In the genomic region with DNA sequence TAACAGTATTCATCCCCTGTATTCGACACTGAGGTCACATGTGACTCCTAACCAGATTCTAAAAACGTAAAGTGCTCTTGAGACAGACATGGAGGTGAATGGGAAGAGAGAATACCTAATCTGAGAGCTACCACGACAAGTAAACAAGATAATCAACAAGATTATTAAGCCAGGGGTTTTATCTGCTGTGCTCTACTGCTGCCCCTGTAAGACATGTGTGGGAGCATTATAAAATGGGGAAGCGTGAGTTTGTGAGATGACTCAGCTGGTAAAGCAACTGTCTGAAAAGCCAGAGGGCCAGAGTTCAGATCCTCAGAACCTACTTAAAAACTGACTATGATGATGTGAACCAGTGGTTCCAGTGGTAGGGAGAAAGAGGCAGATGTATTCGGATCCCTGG, we compare ENCODE assay signal across 22 mouse cellular contexts. TPM values are rescaled to one million over a fixed set of nuclear protein-coding genes. Genes with fewer than 3 reads are reported as not detected.
"Had no signal": no experiment of that assay in that cellular context is flagged by ENCODE, and none has a peak within 500 bp of the region (broad histone marks: within the 10 kb centered on the region; RNA-seq: fewer than 3 reads in every experiment).

No protein-coding gene starts in this region.

- H3K27me3 ChIP-seq: liver, embryonic 15.5 days; lung, embryonic 15.5 days; megakaryocyte, embryonic 14.5 days; midbrain, embryonic 12.5 days; neural tube, embryonic 13.5 days; neural tube, embryonic 15.5 days; stomach, embryonic 15.5 days had no signal

- H3K4me1 ChIP-seq: liver, embryonic 15.5 days; lung, embryonic 15.5 days; megakaryocyte, embryonic 14.5 days; midbrain, embryonic 12.5 days; neural tube, embryonic 13.5 days; neural tube, embryonic 15.5 days; stomach, embryonic 15.5 days had no signal

- H3K9me3 ChIP-seq: liver, embryonic 15.5 days; lung, embryonic 15.5 days; megakaryocyte, embryonic 14.5 days; midbrain, embryonic 12.5 days; neural tube, embryonic 13.5 days; neural tube, embryonic 15.5 days; stomach, embryonic 15.5 days had no signal

- H3K9ac ChIP-seq: liver, embryonic 15.5 days; liver, postnatal 0 days; lung, embryonic 15.5 days; midbrain, embryonic 12.5 days; neural tube, embryonic 13.5 days; neural tube, embryonic 15.5 days; stomach, embryonic 15.5 days had no signal

- ATAC-seq: liver, postnatal 0 days; lung, postnatal 0 days; midbrain, embryonic 16.5 days had no signal

- H3K4me3 ChIP-seq: liver, embryonic 15.5 days; lung, embryonic 15.5 days; megakaryocyte, embryonic 14.5 days; midbrain, embryonic 12.5 days; myocyte; neural tube, embryonic 13.5 days; neural tube, embryonic 15.5 days; stomach, embryonic 15.5 days had no signal

- H3K4me2 ChIP-seq: liver, embryonic 15.5 days; lung, embryonic 15.5 days; midbrain, embryonic 12.5 days; neural tube, embryonic 13.5 days; neural tube, embryonic 15.5 days; stomach, embryonic 15.5 days had no signal

- H3K36me3 ChIP-seq: liver, embryonic 15.5 days; lung, embryonic 15.5 days; midbrain, embryonic 12.5 days; neural tube, embryonic 13.5 days; neural tube, embryonic 15.5 days; stomach, embryonic 15.5 days had no signal

- DNase-seq: liver, postnatal 0 days; lung, adult 2 months; lung, postnatal 4 days; midbrain, embryonic 14.5 days; retina, postnatal 1 day; right cerebral cortex, adult 18-20 months; right cerebral cortex, postnatal 25 days; thymus, adult 2 months; thymus, postnatal 25 days; thymus, postnatal 4 days had no signal

- H3K27ac ChIP-seq: liver, embryonic 15.5 days; lung, embryonic 15.5 days; midbrain, embryonic 12.5 days; neural tube, embryonic 13.5 days; neural tube, embryonic 15.5 days; stomach, embryonic 15.5 days; stomach, postnatal 0 days had no signal

RNA-seq across cellular contexts. Expression of a gene that starts 22.7 kb away (rescaled TPM):
- polyA plus RNA-seq: liver, embryonic 15.5 days; liver, postnatal 0 days; spleen, adult 2 months had no signal
